Mouse (Mus musculus): ENCODE measurements around the gene 3110040M04Rik. TPM values are rescaled to one million over a fixed set of nuclear protein-coding genes. Genes with fewer than 3 reads are reported as not detected.
A peak's percentile ranks its signal among the peaks of the same experiment; 100 is the strongest.

Gene 3110040M04Rik
- total and polyA plus RNA-seq, 3 experiments: 0.19 to 0.25 TPM; not detected in 1

DNA sequence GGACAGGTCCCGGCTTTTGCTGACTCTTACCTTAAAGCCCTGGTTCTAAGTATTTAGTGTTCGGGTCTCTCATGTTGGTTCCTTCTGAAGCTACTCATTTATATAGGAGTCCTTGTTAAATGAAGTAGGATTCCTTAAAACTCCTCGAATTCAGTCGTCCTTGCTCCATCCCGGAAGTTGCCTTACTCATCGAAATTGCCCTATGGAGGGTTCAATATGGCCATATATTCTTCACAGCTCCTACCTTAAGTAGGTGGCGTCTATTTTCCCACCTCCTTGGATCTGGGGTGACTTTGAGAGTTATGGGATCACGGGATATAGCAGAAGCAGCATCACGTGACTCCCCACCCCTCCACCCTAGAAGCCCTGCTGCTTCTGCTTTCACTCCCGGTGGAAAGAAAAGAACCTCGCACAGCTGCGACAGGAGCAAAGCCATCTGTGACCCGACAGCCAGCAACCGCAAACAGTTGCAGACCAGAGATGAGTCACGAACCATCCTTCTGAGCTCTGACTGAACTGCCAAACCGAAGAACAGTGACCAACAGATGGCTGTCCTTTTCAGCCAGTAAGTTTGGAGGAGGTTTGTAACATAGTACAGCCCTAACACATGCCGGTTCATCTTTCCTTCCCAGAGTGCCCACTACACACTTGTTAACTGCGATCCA, 46.7 kb downstream of the 3110040M04Rik start (continued):
- TF ChIP-seq RAD21 (IDR thresholded peaks at IDR 0.05; ENCODE audit: low read depth, low read length) (no peak; the same call in 1 of the 2 replicates), MAFK (IDR thresholded peaks at IDR 0.05; ENCODE audit: borderline replicate concordance, low read depth, low read length) (no peak), CTCF (IDR thresholded peaks at IDR 0.05 in 2 of 3, conservative IDR thresholded peaks at IDR 0.05 in 1 of 3; ENCODE audit: control insufficient read depth in 1 of 3, insufficient read depth in 1 of 3, low read depth in 2 of 3, low read length in 3 of 3, poor library complexity in 1 of 3, severe bottlenecking in 1 of 3) (no peak), MAX (IDR thresholded peaks at IDR 0.05; ENCODE audit: low read length) (peak; percentile 88), TCF12 (IDR thresholded peaks at IDR 0.05; ENCODE audit: low read depth, low read length) (peak; percentile 75), POLR2A (IDR thresholded peaks at IDR 0.05; ENCODE audit: control insufficient read depth in 1 of 2, insufficient read depth in 1 of 2, low read depth in 1 of 2, low read length in 2 of 2, poor library complexity in 1 of 2) (peak; percentile 20 to 34; a peak in 1 of 4 replicates), MEF2A (IDR thresholded peaks at IDR 0.05; ENCODE audit: extremely low read depth, insufficient replicate concordance, low read depth, low read length, poor library complexity, severe bottlenecking) (no peak), ETS1 (IDR thresholded peaks at IDR 0.05; ENCODE audit: low read depth, low read length) (peak; percentile 89), UBTF (IDR thresholded peaks at IDR 0.05; ENCODE audit: borderline replicate concordance, insufficient read depth, low read depth, low read length) (no peak), USF1 (IDR thresholded peaks at IDR 0.05; ENCODE audit: low read depth, low read length) (peak; percentile 98), ZNF384 (IDR thresholded peaks at IDR 0.05; ENCODE audit: low read depth, low read length) (no peak), E2F4 (IDR thresholded peaks at IDR 0.05; ENCODE audit: borderline replicate concordance, low read depth, low read length) (no peak)

DNA sequence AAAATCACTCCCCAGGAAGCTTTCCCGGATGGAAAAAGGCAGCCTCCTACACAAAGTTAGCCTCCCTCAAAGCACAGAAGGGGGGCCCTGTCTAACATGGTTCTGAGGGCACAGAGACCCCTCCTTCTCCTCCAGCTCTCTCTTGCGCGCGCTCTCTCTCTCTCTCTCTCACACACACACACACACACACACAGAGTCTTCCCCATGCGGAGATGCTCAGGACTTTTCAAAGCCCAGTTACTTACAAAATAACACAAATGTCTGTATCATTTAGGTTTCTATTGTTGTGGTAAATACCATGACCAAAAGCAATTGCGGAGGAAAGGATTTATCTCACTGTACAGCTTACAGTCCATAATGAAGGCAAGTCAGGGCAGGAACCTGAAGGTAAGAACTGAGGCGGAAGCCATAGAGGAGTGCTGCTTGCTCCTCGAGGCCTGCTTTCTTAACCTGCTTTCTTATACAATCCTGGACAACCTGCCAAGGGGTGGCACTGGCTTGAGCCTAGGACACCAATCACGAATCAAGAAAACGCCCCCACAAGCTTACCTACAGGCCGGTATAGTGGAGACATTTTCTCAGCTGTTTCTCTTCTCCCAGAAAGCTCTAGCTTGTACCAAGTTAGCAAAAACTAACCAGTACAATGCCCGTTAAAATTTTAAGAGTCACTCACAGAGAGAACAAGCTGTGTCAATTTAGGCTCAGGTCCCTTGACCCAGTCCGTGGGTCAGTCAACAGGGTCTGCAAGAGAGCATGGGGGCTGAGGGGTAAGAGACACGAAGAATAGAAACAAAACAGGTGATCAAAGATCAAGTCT, 47.5 kb downstream of the 3110040M04Rik start:
- Histone ChIP-seq H3K4me3 (ENCODE audit: control insufficient read depth in 1 of 2, insufficient read depth in 1 of 2, low read depth in 2 of 2, low read length in 2 of 2) (peak overlapping the region; percentile 94), H3K79me2 (ENCODE audit: control insufficient read depth, insufficient read depth, low read length, poor library complexity) (no peaks in the 10 kb centered on the region; the same call in 1 of the 2 replicates), H3K27ac (ENCODE audit: control insufficient read depth, low read depth, low read length) (peak overlapping the region; percentile 64), H3K36me3 (ENCODE audit: control insufficient read depth in 1 of 2, insufficient read depth in 2 of 2, low read length in 2 of 2) (peaks cover 0 to 4% of the 10 kb centered on the region in 2 experiments; a peak in 2 of 4 replicates), H3K9me3 (replicated peaks; ENCODE audit: insufficient read depth, low read length) (no peaks in the 10 kb centered on the region), H3K27me3 (ENCODE audit: control insufficient read depth in 1 of 2, insufficient read depth in 2 of 2, low read length in 2 of 2) (no peaks in the 10 kb centered on the region; a peak in 1 of 4 replicates), H3K9ac (ENCODE audit: control insufficient read depth, low read depth, low read length, poor library complexity, severe bottlenecking) (peak overlapping the region; percentile 82), H3K4me1 (ENCODE audit: control insufficient read depth in 1 of 2, insufficient read depth in 2 of 2, low read length in 2 of 2) (peaks cover 3 to 5% of the 10 kb centered on the region in 2 experiments; a peak in 3 of 4 replicates)
- TF ChIP-seq TBP (IDR thresholded peaks at IDR 0.05; ENCODE audit: low read depth, low read length): no peak
- no peak for TF ChIP-seq RCOR1 (IDR thresholded peaks at IDR 0.05; ENCODE audit: low read depth, low read length)
- no peak for TF ChIP-seq GABPA (IDR thresholded peaks at IDR 0.05; ENCODE audit: low read depth, low read length)
- TF ChIP-seq MAX (IDR thresholded peaks at IDR 0.05; ENCODE audit: low read length): no peak
- TF ChIP-seq USF2 (IDR thresholded peaks at IDR 0.05; ENCODE audit: borderline replicate concordance in 1 of 2, insufficient read depth in 1 of 2, low read depth in 1 of 2, low read length in 2 of 2): no peak
- TF ChIP-seq NELFE (IDR thresholded peaks at IDR 0.05; ENCODE audit: low read depth, low read length): no peak
- TF ChIP-seq POLR2AphosphoS5 (IDR thresholded peaks at IDR 0.05; ENCODE audit: borderline replicate concordance, low read depth, low read length): no peak
- no peak for DNase-seq (ENCODE audit: low read depth, low spot score)

Other genes with a start within 250 kb of the 3110040M04Rik start
- not detected in 2 replicates for gene Hmcn1, start 210.7 kb upstream of the 3110040M04Rik start, total RNA-seq (2012; rRNA removed)
- gene Hmcn1, start 210.7 kb upstream of the 3110040M04Rik start, polyA plus RNA-seq (2012; ENCODE audit: insufficient read depth in 1 of 2, insufficient read length in 2 of 2, low read depth in 1 of 2, low replicate concordance in 2 of 2, missing spikeins in 1 of 2): not detected
- 0.19 and 0.26 TPM in 2 replicates for gene Gm47985, start 21.6 kb upstream of the 3110040M04Rik start, total RNA-seq (2012; rRNA removed)
- gene Gm47985, start 21.6 kb upstream of the 3110040M04Rik start, polyA plus RNA-seq (2012; ENCODE audit: insufficient read depth in 1 of 2, insufficient read length in 2 of 2, low read depth in 1 of 2, low replicate concordance in 2 of 2, missing spikeins in 1 of 2): under 1 TPM in 1 of 2 experiments, not detected in 1; 0.25 TPM
- gene Gm8947, start 11.7 kb upstream of the 3110040M04Rik start, total RNA-seq (2012; rRNA removed): 0.08 TPM in 1 of 2 replicates, not detected in the other
- not detected for gene Gm8947, start 11.7 kb upstream of the 3110040M04Rik start, polyA plus RNA-seq (2012; ENCODE audit: insufficient read depth in 1 of 2, insufficient read length in 2 of 2, low read depth in 1 of 2, low replicate concordance in 2 of 2, missing spikeins in 1 of 2)
- not detected in 2 replicates for gene Gm47995, start 5.7 kb upstream of the 3110040M04Rik start, total RNA-seq (2012; rRNA removed)
- gene Gm47995, start 5.7 kb upstream of the 3110040M04Rik start, polyA plus RNA-seq (2012; ENCODE audit: insufficient read depth in 1 of 2, insufficient read length in 2 of 2, low read depth in 1 of 2, low replicate concordance in 2 of 2, missing spikeins in 1 of 2): under 1 TPM in 1 of 2 experiments, not detected in 1; 0.18 TPM
- not detected in 2 replicates for gene Gm47996, start 6.0 kb downstream of the 3110040M04Rik start, total RNA-seq (2012; rRNA removed)
- gene Gm47996, start 6.0 kb downstream of the 3110040M04Rik start, polyA plus RNA-seq (2012; ENCODE audit: insufficient read depth in 1 of 2, insufficient read length in 2 of 2, low read depth in 1 of 2, low replicate concordance in 2 of 2, missing spikeins in 1 of 2): not detected
- gene Ivns1abp, start 140.4 kb downstream of the 3110040M04Rik start, total RNA-seq (2012; rRNA removed): 72.0 and 74.5 TPM in 2 replicates
- 100 to 1,000 TPM; 127 to 138 TPM for gene Ivns1abp, start 140.4 kb downstream of the 3110040M04Rik start, polyA plus RNA-seq (2012; ENCODE audit: insufficient read depth in 1 of 2, insufficient read length in 2 of 2, low read depth in 1 of 2, low replicate concordance in 2 of 2, missing spikeins in 1 of 2)
- 13.7 and 14.1 TPM in 2 replicates for gene Swt1, start 224.3 kb downstream of the 3110040M04Rik start, total RNA-seq (2012; rRNA removed)
- gene Swt1, start 224.3 kb downstream of the 3110040M04Rik start, polyA plus RNA-seq (2012; ENCODE audit: insufficient read depth in 1 of 2, insufficient read length in 2 of 2, low read depth in 1 of 2, low replicate concordance in 2 of 2, missing spikeins in 1 of 2): 10 to 100 TPM in 1 of 2 experiments, not detected in 1; 13.5 TPM
- gene Trmt1l, start 224.4 kb downstream of the 3110040M04Rik start, total RNA-seq (2012; rRNA removed): 13.3 and 15.4 TPM in 2 replicates
- gene Trmt1l, start 224.4 kb downstream of the 3110040M04Rik start, polyA plus RNA-seq (2012; ENCODE audit: insufficient read depth in 1 of 2, insufficient read length in 2 of 2, low read depth in 1 of 2, low replicate concordance in 2 of 2, missing spikeins in 1 of 2): 10 to 100 TPM in 1 of 2 experiments, not detected in 1; 18.2 TPM

Data from MEL (cell line).